Mouse (Mus musculus) ovary, postnatal 36 days (tissue): Measurements from ENCODE around the gene Grk3.

ENCODE experiments used
- DNase-seq: peaks from one replicate; pipeline ENCODE4 v3.0.0; 2022; ENCODE audit warnings: low spot score, mixed read lengths

Grk3 gene

DNA sequence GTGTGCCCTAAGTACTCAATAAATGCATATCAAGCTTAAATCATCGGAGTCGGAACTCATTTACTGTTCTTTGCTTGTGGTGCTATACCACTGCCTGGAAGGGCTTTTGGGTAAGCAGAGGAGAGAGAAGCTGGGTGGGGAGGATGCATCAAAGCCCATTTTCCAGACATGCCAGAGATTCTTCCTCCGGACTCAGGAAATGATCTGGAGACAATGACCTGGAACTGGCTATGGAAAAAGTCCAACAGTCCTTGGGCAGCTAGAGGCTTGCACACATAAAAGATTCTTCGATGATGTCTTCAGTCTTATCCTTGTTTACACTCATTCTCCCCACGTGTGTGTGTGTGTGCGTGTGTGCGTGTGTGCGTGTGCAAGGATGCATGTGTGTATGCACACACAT is 80.2 kb downstream of the Grk3 start:
- no peak for DNase-seq

DNA sequence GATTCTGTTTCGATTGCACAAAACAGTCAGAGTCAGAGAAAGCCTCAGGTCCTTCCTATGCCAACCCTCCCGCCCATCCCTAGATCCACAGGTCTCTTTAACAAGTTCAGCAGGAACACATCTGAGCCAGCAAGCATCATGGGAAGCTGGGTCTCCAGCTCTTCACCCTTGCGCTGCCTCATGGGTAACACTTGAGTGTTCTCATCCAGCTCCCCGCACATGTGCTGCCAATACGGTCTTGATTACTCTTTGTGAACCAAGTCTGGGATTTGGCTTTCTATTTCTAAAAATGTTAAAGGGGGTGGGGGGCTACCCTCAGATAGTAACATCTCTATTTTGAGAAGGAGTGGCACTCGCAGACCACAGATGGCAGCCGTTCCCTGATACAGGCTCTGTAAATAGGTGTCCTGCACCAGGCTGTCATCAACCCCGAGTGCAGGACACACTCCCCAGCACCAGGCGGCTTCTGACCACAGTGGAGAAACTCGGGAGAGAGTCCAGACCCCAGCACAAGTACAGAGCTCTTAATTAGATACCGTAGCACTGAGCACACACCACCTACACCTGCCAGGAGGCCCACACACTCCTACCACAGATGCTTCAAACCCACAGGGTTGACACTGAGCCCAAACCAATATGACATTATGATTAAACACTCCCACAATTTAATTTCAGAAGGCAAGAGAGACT is 82.6 kb downstream of the Grk3 start:
- DNase-seq, result no peak

DNA sequence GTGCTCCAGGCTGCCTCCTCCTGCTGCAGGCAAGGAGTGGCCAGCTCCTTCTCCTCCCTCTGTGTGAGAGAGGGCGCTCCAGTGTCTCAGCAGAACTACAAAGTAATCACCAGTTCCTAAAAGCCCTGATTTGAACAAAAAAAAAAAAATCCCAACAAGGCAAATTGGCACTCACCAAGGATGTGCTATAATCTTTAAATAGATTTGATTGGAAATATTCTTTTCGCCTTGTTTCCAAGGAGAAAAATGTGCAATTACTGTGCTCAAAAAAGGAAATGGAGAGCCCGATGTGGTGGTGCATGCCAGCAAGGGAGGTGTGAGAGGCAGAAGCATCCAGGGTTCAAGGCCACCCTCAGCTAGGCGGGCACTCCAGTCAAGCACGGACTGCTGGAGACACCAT is 83.7 kb downstream of the Grk3 start:
- DNase-seq, result no peak

DNA sequence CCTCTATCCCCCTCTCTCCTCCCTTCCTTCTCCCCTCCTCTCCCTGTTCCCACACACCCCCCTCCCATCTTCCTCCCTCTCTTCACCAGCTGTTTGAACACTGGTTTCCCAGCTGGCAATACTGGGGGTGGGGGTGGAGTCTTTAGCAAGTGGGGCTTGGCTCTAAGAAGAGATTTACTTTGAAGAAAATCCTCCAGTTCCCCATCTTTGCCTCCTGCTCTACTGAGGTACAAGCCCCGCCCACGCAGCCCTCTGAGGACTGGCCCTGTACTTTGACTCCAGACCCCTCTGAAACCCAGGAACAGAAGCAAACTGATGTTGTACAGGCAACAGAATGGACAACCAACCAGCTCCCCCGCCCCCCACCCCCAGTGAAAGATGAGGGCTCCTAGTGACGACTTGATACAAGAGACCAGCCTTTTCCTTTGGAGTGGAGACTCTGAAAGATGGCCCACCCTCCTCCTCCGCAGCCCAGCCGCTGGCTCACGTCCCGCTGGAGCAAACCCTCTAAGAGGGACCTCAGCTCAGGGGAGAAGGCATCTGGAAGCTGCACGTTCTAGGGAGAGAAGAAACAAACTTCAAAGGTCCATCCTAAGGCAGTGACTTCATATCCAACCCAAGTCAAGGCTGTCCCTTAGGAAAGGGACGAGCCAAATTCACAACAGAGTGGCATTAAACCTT is 87.2 kb downstream of the Grk3 start:
- no peak for DNase-seq

DNA sequence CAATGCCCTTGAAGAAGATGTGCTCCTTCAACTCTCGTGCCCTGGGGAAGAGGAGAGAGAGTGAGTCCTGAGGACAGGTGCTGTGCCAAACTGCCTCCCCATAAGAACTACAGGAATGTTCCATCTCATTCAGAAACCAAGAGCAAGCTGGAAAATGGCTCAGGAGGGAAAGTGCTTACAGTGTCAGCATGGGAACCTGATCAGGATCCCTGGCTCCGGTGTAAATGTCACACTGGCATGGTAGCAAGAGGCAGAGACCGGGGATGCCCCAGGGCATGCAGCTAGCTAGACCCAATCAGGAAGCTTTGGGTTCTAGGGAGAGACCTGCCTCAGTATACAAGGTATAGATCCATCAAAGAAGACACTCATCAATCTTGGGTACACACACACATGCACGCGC is 90.2 kb downstream of the Grk3 start:
- DNase-seq, result no peak

DNA sequence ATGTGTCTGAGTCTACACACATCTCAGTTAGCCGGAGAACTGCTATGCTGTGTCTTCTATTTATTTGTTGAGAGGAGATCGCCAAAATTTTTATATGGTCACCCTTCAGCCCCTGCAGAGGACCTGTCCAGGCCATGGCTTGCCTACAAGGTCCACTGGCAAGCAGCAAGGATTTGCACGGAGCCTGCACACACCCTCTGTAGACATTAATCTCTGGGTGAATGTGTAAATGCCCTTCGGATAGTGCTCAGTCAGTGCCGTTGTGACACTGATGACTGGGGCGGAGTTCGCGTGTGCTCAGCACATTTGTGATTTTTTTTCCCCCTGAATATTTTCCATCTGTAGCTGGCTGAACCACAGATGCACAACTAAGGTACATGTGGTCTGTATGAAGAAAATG is 90.8 kb downstream of the Grk3 start:
- no peak for DNase-seq

DNA sequence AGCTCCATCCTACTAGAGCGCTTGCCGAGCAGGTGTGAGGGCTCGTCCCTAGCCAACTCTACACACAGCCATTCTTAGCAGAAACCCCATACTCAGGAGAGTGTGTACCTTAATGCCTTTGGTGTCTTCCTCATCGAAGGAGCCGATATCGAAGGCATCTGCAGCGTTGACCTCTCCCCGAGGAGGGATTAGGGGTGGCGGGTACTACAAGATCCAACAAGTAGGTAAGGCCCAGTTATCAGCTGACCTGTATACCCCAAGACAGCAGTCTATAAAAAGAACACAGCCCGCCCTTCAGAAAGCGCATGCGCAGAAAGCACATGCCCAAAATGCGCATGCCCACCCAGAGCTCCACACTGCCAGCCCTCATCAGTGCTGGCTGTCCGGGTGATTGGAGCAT is 91.8 kb downstream of the Grk3 start:
- DNase-seq, result no peak

DNA sequence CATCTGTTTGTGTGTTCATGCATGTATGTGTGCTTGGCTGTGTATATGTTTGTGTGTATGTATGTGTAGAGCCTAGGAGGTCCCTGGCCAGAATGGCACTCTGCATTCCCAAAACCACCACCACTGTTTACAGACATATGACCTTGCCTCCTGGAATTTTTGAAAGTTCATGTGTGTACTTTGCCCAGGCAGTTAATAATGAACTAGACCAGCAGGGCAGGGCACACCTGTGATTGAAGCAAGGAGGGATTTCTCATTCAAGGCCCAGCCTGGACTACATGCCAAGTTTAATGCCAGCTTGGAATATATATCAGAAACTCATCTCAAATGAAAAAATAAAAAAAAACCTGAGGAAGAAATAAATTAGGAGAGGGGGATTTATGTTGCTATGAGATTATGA is 93.7 kb downstream of the Grk3 start:
- no peak for DNase-seq

DNA sequence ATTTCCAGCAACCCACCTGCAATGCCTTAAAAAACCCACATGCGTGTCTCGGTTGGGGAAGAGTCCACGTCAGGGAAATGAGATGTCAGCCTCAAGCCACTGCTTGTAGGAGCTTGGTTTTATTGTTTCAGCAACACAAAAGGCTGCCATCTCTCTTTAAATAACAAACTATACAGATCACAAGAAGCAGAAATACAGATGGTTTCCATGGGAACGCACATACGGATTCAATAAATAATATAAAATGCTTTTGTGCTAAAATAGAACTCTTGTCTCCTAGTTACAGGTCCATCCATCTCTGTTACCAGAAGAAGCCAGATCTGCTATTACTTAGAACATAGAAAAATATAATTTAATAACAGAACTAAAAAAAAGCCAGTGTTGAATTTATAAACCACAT is 105.2 kb downstream of the Grk3 start:
- no peak for DNase-seq

DNA sequence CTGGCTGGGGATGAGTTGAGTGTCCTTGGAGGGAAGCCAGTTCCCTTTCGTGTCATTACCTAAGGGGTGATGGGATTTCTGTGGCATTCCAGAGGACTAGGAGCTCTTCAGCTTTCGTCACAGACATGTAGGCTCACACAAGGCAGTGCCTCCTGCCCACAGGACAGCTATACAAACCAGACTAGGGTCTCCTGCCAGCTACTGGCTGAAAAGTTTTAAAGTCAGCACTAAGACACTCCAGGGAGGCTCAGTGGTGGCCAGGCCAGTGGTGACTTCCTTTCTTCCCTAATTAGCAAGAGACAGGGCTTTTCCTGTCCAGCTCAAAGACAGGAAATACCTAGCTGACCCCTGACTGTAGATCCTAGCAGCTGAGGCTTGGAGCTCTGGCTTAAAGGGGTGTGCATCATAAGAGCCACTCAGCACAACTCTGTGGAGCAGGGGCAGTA is 107.4 kb downstream of the Grk3 start:
- no peak for DNase-seq

DNA sequence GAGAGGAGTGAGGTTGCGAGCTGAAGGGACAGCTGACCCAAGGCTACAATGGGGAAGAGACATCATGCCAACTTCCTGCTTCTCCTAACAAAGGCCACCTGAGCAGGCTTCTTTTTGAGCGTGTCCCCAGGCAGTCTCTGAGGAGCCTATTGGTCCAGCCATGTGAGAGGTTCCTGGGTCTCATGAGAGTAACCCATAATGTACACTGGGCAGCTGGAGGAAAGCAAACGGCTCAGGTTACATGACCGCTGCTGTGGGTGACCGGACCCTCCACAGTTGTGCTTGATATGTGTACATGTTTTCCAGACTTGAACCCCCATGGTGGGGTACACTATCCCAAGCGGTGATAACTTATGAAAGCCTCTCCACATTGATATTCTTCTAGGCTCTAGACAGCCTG is 108.1 kb downstream of the Grk3 start:
- DNase-seq, result no peak

DNA sequence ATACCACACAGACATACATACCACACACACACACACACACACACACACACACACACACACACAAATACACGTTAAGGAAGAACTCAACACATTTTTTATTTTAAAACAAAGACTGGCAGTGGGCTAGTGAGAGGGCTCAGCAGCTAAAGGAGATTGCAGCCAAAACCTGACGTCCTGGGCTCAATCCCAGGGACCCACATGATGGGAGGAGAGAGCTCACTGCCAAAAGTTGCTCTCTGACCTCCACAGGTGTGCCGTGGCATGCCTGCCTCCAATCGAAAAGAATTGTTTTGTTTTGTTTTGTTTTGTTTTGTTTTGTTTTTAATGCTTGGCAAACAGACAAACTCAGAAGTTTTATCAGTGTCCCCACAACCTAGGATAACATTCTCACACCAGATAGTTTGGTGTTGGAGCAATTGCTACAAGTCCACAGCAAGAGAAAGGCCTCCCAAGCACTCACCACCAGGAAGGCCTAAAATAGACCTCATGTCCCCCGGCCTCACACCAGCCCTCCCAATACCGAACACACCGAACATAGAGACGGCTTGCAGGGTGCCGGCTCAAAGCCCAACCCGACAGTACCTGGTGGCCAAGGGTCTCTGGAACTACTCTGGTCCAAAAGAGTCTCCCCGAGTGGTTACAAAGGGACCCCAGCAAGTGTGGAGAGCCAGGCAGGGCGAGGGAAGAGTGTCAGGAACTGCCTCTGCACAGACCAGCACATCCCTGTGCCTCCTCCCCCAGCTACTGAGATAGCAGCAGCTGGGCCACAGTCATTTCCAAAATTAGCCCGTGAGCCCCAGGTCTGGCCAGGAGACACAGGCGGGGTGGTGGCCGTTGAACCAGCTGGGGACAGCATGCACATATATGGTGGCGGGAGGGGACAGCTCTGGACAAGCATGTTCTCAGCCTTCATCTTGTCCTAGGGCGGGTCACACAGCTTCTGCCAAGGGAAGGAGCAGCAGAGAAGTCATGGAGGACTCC is 119.6 kb downstream of the Grk3 start, which contains the start of gene Myo18b:
Gene Myo18b, minus strand, starts transcription at position 689 of the 981 bp plus-strand sequence.
- no peak for DNase-seq

DNA sequence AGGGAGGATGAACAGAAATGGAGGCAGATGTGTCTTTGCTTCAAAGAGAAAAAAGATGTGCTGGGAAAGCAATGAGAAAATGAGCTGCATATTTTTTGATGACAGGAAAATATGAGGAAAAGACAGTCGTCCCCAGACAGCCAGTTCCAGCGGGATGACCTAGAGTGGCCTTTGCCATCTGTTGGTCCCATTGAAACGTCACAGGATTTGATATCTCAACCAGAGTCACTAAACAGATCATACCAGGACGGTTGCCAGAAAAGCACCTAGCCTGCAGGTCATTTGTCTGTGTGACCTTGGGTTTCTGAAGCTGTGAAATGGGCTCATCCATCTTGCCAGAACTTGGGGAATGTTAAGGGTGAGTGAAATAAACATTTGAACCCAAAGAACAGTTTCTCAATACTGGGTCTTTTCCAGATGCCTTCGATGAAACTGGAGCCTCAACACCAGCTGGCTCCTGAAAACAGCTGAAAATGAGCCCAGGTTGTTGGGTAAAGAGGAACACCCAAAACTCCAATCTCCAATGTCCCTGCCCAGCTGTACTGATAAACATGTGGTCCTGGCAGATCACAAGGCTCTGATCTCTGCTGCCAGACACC is 122.0 kb downstream of the Grk3 start:
- no peak for DNase-seq

DNA sequence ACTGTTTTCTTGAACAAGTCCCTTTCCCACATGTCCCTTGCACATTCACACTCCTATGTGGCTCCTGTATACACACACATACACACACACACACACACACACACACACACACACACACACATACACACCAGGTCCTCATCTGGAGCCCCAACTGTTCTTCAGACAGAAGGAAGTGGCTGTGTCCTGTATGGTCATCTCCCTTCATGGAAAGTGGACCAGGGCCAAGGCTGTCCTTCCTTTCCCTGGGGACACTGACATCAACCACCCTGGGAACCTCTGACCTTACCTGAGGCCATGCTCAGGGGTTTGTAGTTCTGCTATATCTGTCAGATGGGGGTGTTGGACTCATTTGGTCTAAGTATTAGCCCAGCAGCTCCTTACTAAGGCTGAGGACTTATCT is 123.2 kb downstream of the Grk3 start:
- no peak for DNase-seq

DNA sequence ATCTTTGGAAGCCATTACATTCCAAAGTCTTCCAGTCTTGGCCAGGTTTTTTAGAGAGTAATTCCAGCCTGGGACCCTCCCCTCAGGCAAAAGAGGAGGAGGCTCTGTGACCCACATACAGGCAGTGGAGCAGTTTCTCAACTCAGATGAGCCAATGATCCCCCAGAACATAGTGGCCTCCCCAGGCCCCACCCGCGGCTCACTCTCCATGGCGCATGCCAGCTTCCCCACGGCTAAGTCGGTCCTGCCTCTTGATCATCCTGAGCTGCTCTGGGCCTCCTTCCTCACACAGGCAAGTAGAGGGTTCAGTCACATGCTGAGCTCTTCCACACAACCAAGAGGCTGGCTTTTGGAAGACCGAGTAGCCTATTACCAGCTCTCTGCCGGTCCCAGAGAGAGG is 126.9 kb downstream of the Grk3 start:
- no peak for DNase-seq

DNA sequence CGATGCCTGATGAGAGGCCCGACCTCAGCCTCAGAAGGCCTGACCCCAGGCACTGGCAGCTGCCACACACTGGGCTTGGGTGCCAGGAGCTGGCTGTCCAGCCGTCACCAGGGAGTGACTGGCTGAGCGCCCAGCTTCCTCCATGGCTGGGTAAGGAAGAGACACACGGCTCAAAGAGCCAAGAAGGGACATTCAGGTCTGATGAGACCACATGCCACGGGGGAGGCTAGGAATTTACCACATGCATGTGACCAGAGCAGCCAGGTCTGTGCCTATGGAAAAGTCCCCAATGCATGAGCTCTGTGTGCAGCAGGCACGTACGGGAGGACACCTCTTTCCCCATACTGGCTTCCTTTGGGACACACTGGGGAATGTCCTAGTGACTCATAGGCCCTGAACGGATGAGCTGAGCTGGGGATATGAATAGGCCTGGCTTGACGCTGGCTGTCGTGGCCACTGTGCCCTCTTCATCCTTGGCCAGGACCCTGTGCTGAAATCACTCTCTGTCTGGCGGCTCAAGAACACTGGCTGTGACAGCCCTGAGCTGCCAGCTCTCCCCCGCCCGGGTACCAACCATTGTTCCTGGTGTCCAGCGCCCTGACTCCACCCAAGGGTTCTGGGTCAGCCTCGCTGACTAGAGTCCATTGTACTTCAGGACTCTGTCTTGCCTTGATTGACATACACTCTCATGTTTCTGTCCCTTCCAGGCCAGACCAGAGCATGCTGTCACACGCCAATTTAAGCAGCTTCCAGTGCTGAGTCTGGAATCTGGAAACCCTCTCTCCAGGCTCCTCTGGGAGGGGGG is 128.7 kb downstream of the Grk3 start:
- DNase-seq, result peak; percentile 28

DNA sequence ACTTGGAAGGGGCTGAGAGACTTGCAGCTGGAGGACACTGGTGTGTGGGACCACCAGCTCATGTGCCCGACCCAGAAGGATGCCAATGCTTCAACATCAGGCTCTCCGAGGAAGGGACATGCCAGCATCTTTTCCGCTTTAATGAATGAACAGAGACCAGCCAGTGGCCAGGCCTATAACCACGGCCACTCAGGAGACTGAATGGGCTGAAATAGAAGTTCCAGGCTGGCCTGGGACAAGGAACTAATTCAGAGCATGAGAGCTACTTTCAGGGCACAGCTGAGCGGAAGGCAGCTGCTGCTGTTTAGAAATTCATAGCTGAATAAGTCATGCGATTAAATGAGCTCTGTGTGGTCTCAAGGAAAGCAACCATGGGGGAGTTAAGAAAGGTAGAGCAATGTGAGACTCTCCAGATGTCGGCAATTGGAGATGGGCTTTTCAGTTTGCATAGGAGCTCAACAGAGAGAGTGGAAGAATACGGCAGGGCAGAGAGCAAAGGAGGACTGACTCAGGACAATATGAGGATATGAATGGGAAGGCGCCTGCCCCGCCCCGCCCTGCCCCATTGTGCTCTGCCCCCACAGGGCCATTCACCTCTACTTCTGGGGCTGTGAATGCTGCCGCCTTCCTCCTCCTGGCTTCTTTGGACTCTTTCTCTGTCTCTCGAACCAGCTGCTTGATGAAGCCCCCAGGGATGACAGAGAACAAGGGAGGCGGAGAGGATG is 138.0 kb downstream of the Grk3 start:
- no peak for DNase-seq

DNA sequence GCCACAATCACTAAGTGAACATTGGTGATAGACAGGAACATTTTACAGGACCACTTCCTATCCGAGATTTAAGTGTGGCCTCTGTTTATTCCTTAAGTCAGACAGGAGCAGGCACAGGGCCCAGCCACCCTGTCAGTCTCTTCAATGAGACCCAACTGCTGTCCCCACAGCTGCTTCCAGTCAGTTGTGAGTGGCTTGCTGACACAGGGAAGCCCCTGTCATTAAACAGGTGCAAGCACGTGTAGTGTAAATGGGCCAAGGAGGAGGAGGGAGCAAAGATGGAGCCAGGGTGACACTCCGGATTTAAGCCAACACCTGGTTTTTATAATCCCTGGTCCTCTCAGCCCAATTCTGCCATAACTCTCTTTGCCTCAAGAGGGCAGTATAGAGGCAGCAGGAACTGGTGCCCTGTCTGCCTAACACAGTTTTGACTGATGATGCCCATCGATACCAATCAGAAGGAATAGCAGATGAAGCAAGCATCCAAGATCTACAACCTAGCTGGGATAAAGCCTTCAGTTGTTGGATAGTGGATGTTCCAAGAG is 138.7 kb downstream of the Grk3 start:
- no peak for DNase-seq

DNA sequence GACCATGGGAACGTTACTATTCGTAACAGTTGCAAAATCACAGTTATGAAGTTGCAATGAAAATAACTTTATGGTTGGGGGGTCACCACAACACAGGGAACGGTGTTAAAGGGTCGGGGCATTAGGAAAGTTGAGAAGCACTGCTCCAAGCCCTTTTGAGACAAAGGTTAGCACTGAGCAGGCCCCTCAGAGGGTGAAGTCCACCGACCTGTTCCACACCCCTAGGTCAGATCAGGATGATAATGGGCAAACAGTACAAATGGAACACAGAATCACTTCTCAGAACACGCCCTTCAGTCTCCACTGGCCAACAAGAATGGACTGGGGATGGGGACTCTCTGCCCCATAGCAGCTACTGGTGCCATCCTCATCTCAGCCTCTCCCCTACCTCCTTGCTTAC is 142.6 kb downstream of the Grk3 start:
- no peak for DNase-seq

DNA sequence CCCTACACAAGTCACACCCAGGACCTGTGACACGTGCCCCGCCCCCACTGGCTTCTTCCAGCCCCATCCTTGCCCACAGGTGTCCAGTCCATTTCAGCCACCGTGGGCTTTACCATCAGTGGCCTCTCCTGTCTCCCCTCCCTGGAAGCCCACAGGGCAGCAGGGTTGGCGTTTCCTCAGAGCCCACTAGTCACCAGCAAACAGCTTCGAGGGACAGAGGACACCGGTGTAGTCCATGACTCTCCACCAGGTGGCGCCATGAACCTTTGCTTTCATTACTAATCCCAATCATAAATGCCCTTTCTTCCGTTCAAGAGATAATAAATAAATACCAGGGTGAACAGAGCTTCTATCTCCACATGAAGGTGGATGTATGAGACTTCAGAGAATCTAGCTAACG is 144.9 kb downstream of the Grk3 start:
- DNase-seq, result peak; percentile 62
